Mouse (Mus musculus): Measurements from ENCODE around the gene Colgalt1.

Colgalt1 gene

DNA sequence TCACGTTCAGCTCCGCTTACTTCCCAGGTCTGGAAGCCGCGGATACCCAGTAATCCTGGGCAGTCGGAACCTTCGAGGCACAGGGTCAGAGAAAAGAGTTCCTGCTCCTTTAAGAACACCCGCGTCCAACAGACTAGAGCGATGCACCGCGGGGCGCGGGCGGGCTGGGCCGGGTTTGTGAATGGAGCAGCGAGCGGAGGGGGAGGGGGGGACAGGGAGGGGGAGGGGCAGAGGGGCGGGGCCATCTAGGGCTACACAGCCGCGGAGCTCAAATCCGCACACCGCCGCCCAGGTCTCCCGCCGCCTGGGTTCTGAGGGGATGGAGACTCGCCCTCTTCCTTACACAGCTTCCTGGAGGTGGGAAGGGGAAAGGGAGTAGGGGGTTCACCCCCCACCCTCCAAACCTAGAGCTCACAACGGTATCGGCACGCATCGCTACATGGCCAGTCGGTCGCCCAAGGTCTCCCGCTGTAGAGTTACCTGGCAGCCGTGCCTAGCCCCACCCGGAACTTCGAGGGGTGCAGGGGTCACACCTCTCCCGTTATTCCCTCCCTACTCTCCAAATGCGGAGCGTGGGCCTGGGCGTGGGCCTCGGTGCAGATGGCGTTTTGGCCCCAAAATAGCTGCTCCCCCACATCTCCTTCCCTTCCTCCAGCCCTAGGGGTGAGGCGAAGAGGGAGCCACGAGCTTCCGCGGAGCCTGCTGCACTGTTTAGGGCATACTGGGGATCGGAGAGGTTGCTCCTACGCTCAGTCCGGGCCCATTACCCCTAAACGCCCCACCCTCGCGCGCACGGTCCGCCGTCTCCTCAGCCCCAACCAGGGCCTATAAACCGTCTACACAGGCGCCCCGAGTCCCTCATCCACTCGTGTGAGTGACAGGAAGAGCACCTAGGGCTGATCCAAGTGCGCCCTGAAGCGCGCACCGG, 60.1 kb downstream of the Colgalt1 start:
- peak; percentile 79 for DNase-seq

GRCm38 (mm10) chr8:71671549-71671965, 60.8 kb downstream of the Colgalt1 start, which contains the start of gene Unc13a:
Gene Unc13a, minus strand, starts transcription at chr8:71671757.
- DNase-seq, result peak; percentile 93

- no peak for DNase-seq
These were observed 61.5 kb downstream of the Colgalt1 start for GRCm38 (mm10) chr8:71672168-71672735.

DNA sequence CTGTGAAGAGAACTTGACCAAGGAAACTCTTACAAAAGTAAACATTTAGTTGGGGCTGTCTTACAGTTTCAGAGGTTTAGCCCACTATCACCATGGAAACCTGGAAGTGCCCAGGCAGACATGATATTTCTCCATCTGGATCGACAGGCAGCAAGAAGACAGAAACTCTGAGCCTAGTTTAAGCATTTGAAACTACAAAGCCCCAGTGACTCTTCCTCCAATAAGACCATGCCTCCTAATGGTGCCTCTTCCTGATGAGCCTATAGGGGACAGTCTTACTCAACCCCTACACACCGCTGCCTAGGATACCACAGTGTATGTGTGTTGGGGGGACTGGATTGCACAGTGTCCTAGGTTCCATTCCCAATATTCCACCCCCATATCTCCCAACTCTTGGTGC, 63.3 kb downstream of the Colgalt1 start:
- DNase-seq, result no peak

Measured in cerebellum, adult 8-10 months (tissue).